Mouse (Mus musculus) hematopoietic stem cell, adult 5-6 weeks (primary cell): ENCODE results near the gene Abhd6. TPM values are rescaled to one million over a fixed set of nuclear protein-coding genes. Genes with fewer than 3 reads are reported as not detected.
"Not testable (repeated sequence)": the region's sequence is repeated elsewhere in the genome, so short reads cannot be mapped to it uniquely, and the experiment has no call there.

Source experiments
- ATAC-seq, 2 experiments: fragments of 125-278 bp in 1 of 2; replicated peaks in 1 of 2; 2 replicates each; pipeline ENCODE4 v1.8.0; 2016 to 2017; ENCODE audit warnings: inconsistent platforms in 2 of 2, mild to moderate bottlenecking in 2 of 2, moderate number of reproducible peaks in 2 of 2, low read depth in 1 of 2, moderate TSS enrichment in 1 of 2; ENCODE audit not compliant: low FRiP score in 2 of 2, poor library complexity in 2 of 2, severe bottlenecking in 2 of 2, insufficient read depth in 1 of 2, low TSS enrichment in 1 of 2
- total RNA-seq: library from RNA; stranded (forward); fragments of 172-1452, 232-1000 nt; gene quantifications from 2 replicates; pipeline ENCODE4 v1.2.3, GENCODE M21; 2017

The Abhd6 gene
- total RNA-seq, 1 experiment from 2014 or later = 5.1 TPM

GRCm38 (mm10) chr14:7991108-7991776, 11.5 kb upstream of the Abhd6 start:
- peak in 1 of 2 experiments; percentile 19; a peak in 1 of 4 replicates for ATAC-seq

GRCm38 (mm10) chr14:7992158-7992557, 10.5 kb upstream of the Abhd6 start:
- no peak for ATAC-seq

DNA sequence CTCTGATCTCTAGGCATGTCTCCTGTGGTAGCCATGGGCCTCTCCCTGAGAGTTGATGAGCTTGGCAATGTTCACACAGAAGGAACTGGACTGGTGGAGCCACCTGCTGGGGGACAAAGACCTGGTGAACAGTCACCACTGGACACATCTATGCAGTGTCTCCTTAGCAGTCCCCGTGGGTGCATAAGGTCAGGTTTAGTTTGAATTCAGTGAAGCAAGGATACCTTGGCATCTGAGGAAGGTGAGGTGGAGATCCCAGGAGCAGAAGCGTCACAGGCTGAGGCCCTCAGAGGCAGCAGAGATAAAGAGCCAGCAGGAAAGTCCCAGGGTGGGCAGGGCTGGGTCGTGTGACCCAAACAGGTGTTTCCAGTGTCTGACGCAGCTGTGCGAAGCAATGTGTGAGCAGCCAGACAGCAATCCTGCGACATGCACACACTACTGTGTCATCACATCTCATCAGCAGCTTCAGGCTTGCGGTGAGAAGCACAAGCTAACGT, 8.4 kb upstream of the Abhd6 start, which contains the start of gene Dnase1l3:
TSS of gene Dnase1l3 (minus strand) at position 303 of the 497 bp plus-strand sequence.
- ATAC-seq = 0 out of 4 replicates have a peak, but pooled peaks have one; percentile 35 to 39

DNA sequence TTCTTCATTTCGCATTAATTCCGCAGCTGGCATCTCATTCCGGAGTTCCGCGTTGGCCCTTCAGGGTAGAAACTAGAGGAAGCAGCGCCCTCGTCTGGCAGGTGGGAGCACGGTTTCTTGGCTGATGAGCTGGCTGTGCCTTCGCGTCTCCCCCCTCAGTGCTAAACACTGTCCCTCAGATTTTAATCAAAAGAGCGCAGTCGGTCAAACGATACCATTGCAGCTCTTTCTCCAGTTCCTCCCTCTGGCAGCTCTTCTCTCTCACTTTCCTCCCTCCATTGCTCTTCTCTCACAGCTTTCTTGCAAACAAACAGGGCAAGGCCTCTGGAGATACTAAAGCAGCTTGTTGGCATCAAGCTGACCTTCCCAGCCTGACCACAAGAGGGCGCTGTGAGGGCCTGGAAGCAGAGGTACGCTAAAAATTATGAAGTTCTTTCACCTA, 5.4 kb upstream of the Abhd6 start:
- ATAC-seq = peak; percentile 90 to 94

DNA sequence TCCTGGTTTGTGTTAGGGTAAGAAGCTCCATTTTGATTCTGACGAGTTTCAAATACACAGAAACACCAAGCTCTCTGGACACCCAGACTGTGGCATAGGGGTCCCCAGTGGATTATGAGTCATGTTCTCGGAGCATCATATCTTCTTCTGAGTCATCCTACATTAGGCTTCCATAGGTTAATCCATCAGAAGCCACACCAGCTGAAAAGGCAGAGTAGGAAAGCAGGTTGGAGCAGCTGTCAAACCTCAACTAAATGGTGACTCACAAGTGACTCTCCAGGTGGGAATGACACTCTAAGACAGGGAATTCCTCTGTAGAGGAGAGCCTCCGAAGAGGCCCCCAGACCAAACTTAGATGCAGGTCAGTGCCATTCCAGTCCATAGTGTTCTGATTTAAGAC, 3.7 kb upstream of the Abhd6 start:
- no peak for ATAC-seq

- ATAC-seq = no peak
These were observed 3.3 kb upstream of the Abhd6 start for GRCm38 (mm10) chr14:7999435-7999834.

GRCm38 (mm10) chr14:8000247-8000646, 2.5 kb upstream of the Abhd6 start:
- ATAC-seq = no peak

- ATAC-seq = no peak
These were observed 1.6 kb upstream of the Abhd6 start for GRCm38 (mm10) chr14:8000831-8001685.

DNA sequence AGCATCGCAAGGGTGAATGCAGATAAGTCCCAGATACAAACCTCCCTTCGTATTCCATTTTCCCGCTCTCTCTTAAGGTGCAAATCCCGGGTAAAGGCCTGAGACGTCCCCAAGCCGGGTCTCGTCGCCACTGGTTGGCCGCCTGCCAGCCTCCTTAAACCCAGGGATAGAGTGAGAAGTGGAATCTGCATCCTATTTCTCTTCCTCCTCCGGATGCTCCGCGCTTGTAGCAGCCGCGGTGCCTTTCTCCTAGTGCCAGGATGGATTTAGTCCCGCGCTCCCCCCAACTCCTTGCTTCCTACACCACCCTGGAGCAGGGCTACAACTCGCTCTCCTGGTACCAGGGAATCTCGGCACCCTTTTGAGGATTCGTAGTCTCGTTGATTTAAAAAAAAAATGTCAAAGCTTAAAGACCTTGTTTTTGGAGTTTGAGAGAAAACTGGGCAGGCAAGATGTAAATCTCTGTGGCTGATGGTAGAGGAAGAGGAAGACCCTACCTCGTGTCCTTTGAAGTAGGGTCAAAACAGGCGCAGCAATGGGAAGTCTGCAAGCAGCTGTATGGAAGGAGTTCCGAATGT, 480 bp downstream of the Abhd6 start:
- 0 out of 4 replicates have a peak, but pooled peaks of 1 of the 2 experiments have one; percentile 13 for ATAC-seq

DNA sequence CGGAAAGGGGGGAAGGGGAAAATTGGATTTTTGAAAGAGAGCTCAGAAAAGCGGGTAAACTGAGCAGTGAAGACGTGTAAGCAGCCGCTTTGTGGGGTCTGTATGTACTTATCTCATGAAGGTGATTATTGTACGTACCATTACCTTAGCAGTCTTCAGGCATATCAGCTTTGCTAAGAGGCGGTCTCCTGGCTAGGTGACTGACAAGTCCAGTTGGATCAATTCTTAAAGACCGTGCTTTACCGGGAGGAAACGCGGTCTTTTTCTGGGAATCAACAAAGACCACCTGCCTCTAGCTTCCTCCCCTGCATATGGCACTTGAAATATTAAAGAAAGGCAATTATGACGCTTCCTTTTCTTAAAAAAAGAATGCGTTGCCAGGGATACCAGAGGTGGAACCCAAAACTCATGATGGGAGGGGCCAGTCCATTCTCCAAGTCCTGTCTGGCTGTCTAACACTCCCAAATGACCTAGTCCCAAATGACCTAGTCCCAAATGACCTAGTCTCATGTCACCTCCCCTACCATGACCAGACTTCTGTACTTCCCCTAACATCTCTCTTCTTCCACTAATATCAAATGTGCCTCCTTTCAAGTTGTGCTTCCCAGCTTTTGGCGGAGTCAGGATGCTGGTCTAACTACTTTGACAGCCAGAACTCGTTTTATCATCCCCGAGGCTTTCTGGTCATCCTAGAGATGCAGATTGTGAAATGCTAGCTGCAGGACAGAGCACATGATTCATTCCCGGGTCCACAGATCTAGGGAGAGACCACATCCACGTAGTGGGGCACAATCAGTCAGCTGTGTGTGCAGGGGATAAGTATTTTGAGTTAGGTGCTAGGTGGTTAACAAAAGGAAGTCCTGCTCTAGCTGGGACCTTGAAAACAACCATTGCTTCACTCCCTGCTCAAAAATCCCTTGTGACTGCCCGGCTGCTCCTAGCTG, 1.3 kb downstream of the Abhd6 start:
- ATAC-seq = peak; percentile 12; a peak in 1 of 4 replicates

DNA sequence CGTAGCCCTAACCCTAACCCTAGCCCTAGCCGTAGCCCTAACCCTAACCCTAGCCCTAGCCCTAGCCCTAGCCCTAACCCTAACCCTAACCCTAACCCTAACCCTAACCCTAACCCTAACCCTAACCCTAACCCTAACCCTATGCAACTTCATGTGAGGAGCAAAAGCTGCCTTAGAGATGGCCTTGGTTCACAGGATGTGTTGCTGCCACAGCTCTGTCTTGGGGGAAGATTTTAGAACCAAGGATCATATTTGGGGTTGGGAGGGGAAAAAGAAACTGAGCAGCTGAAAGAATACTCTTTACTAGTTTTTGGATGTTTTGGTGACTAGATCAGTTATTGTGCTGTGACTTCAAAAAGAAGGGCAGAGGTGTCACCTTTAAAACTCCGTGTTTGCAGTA, 3.4 kb downstream of the Abhd6 start:
- not testable (repeated sequence) for ATAC-seq

- no peak for ATAC-seq
These were observed 4.4 kb downstream of the Abhd6 start for GRCm38 (mm10) chr14:8007084-8007483.

DNA sequence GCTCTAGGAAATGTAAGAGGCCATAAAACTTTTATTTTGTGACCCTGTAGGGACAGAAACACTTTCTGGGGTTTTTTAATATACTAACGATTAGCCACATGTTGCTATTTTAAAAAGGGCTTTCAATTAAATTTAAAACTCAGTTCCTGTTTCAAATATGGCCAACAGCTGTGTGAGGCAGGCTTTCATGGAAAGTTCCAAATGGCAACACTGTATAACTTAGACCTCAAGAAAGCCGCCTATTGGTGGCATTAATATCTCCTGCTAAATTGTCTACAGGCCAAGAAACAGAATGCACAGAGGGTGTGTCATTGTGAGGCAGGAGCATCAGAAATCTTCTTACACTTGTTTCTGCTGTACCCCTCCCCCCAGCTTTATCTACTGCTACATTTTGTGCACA, 4.8 kb downstream of the Abhd6 start:
- no peak for ATAC-seq

- no peak for ATAC-seq
These were observed 5.2 kb downstream of the Abhd6 start for GRCm38 (mm10) chr14:8007923-8008322.

DNA sequence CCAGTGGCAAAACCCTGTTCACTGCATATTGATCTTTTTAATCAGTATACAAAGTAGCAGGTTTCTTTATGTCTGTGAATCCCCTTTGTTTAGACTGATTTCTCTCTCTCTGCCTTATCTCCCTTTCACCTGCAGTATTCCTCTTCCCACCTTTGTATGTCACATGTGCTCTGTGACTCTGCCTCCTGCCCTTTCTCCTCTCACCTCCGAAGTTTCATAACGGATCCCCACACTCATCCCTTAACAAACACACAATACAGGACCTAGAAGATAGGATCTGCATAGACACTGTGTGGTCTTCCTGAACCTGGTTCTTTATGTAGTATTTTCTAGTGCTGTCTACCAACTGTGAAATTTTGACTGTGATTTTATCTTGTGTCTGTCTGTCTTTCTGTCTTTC, 8.6 kb downstream of the Abhd6 start:
- no peak for ATAC-seq

DNA sequence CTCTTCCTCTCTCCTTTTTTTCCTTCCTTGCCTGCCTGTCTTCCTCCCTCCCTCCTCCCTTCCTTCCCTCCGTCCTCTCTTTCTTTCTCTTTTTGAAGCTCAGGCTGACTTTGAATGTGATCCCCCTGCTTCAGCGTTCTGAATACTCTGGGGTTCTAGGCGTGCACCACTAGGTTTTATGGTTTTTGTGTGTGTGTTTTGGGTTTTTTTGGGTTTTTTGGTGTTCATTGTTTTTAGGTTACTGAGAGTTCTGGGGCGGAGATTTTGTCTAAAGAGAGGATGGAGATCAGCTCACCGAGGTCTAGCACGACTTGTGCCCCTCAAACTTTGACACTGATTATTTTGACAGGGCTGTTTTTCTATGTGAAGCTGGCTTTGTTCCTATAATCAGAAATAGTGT, 9.2 kb downstream of the Abhd6 start:
- ATAC-seq = no peak

DNA sequence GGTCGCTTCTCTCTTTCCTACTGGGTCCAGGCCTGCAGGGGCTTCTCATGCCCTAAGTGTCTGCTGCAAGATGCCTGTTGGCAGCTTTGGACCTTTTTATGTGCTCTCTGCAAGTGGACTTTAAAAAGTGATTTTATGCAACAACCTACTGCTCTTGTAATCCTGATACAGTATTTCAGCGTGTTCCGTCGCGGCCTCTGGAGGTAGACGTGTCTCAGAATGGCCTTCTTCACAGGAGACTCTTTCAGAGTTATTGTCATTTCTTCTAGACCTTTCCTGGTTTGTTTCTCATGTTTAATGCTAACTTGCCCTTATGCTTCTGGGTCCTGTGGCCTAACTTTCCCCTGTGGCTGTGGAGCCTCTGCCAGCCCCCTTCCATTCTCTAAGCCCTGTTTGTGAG, 13.1 kb downstream of the Abhd6 start:
- no peak for ATAC-seq
